14 mouse cellular contexts compared by ENCODE assay signal in genomic region chr16:7275901-7276300, GRCm38 (mm10).
DNase-seq lines count a peak whose midpoint lies in the region; ATAC-seq and TF ChIP-seq lines count a peak whose summit lies in the region.
"Had no signal": no experiment of that assay in that cellular context is flagged by ENCODE, and none has a peak within 500 bp of the region (broad histone marks: within the 10 kb centered on the region; RNA-seq: fewer than 3 reads in every experiment).

No protein-coding gene starts in this region.

- H3K36me3 ChIP-seq in kidney, postnatal 0 days (ENCODE audit: insufficient read depth, low read length): no peaks in the 10 kb centered on the region
- H3K36me3 ChIP-seq: hindbrain, embryonic 10.5 days; midbrain, embryonic 10.5 days had no signal

- H3K27me3 ChIP-seq in kidney, postnatal 0 days (ENCODE audit: insufficient read depth, low read length): no peaks in the 10 kb centered on the region

- H3K4me3 ChIP-seq in kidney, postnatal 0 days (replicated peaks; ENCODE audit: low read depth, low read length): no peak overlapping the region
- H3K4me3 ChIP-seq: hindbrain, embryonic 10.5 days; midbrain, embryonic 10.5 days had no signal

- ATAC-seq in kidney, postnatal 0 days (replicated peaks; ENCODE audit: low FRiP score, low read depth): no peak

- DNase-seq in embryo, embryonic 10.5 days (ENCODE audit: low spot score): peak; percentile 25
- DNase-seq in embryo, embryonic 9.5 days (ENCODE audit: extremely low spot score): no peak
- DNase-seq in kidney, postnatal 0 days (ENCODE audit: low spot score): no peak
- no peak for DNase-seq in kidney, postnatal 25 days
- DNase-seq in 3T3-L1 (ENCODE audit: low read depth, low spot score) (peak; percentile 55), ZHBTc4 (ENCODE audit: low read depth, low spot score) (peak; percentile 57)
- no peak for DNase-seq in spleen, postnatal 36 days (ENCODE audit: low spot score in 2 of 2)
- DNase-seq in frontal cortex, postnatal 10 days (ENCODE audit: low spot score in 2 of 2): no peak
- DNase-seq: adrenal gland, adult 2 months; kidney, adult 8-10 months; lung, adult 2 months had no signal

- no peak overlapping the region for H3K9ac ChIP-seq in kidney, postnatal 0 days (ENCODE audit: low read depth, low read length)

- peak; percentile 47; the same call in 1 of the 2 replicates for TF ChIP-seq CTCF in kidney, postnatal 0 days (IDR thresholded peaks at IDR 0.05; ENCODE audit: low read depth)

- H3K4me2 ChIP-seq in kidney, postnatal 0 days (ENCODE audit: low read length): no peak overlapping the region
- H3K4me2 ChIP-seq: heart, embryonic 11.5 days had no signal

- 47% methylated on average over 1 of the region's 1 CpGs for WGBS in kidney, postnatal 0 days

- H3K4me1 ChIP-seq in kidney, postnatal 0 days (replicated peaks; ENCODE audit: insufficient read depth, low read length): no peaks in the 10 kb centered on the region
- H3K4me1 ChIP-seq: hindbrain, embryonic 10.5 days; midbrain, embryonic 10.5 days had no signal

- H3K27ac ChIP-seq in kidney, postnatal 0 days: no peak overlapping the region
- H3K27ac ChIP-seq: hindbrain, embryonic 10.5 days; midbrain, embryonic 10.5 days had no signal

- H3K9me3 ChIP-seq in kidney, postnatal 0 days (replicated peaks; ENCODE audit: low read length): no peaks in the 10 kb centered on the region; the same call in 1 of the 2 replicates
- H3K9me3 ChIP-seq: midbrain, embryonic 10.5 days had no signal

Comparison
In these comparisons a context has a peak if more than half of its experiments do, and no peak if none do; other contexts are left out.
1. DNase-seq: peak in embryo, embryonic 10.5 days (single experiment), 3T3-L1 (single experiment) and ZHBTc4 (single experiment); none in embryo, embryonic 9.5 days (single experiment), kidney, postnatal 0 days (single experiment), kidney, postnatal 25 days (0 of 2), spleen, postnatal 36 days (0 of 2) and frontal cortex, postnatal 10 days (0 of 2).